Mouse (Mus musculus) kidney, adult 2 months (tissue): Measurements from ENCODE around the gene Disp1. TPM values are rescaled to one million over a fixed set of nuclear protein-coding genes. Genes with fewer than 3 reads are reported as not detected.

Experiments
- DNase-seq: peaks from one replicate; pipeline ENCODE4 v3.0.0; 2021
- H3K27ac ChIP-seq: fragments of 200-500 bp; 2 replicates; pipeline ENCODE4 v1.5.1; 2012; ENCODE audit warnings: low read depth, low read length, control low read depth, inconsistent platforms; ENCODE audit not compliant: insufficient read depth
- H3K27me3 ChIP-seq: fragments of 200-500 bp; replicated peaks from 2 replicates; pipeline ENCODE4 v1.6.1; 2012; ENCODE audit warnings: mild to moderate bottlenecking, moderate library complexity, low read length, inconsistent platforms; ENCODE audit not compliant: control insufficient read depth, insufficient read depth
- H3K36me3 ChIP-seq: fragments of 200-500 bp; 2 replicates; pipeline ENCODE4 v1.6.1; 2012; ENCODE audit warnings: mild to moderate bottlenecking, moderate library complexity, low read length, inconsistent platforms; ENCODE audit not compliant: control insufficient read depth, insufficient read depth
- H3K4me1 ChIP-seq: fragments of 200-500 bp; 2 replicates; pipeline ENCODE4 v1.6.1; 2011; ENCODE audit warnings: low read length; ENCODE audit not compliant: control insufficient read depth, insufficient read depth
- H3K4me3 ChIP-seq: fragments of 200-500 bp; 2 replicates; pipeline ENCODE4 v1.5.1; 2011; ENCODE audit warnings: mild to moderate bottlenecking, low read depth, low read length, control low read depth; ENCODE audit not compliant: insufficient read depth
- CTCF ChIP-seq: fragments of 200-500 bp; conservative IDR thresholded peaks from 2 replicates; pipeline ENCODE4 v1.5.1; 2011; ENCODE audit warnings: low read depth, mild to moderate bottlenecking, control low read depth, low read length, moderate library complexity, mixed read lengths; ENCODE audit not compliant: insufficient read depth, insufficient read length
- POLR2A ChIP-seq: fragments of 200-500 bp; IDR thresholded peaks from one replicate; pipeline ENCODE4 v1.6.1; 2011; ENCODE audit warnings: low read depth, low read length, control low read depth
- WGBS: fragments of 180-500 bp; shearing (Covaris S2); methylation state at CpG from one replicate; pipeline ENCODE4 v1.1.7; 2018; 5-methylcytosine and 5-hydroxymethylcytosine counted together
- polyA plus RNA-seq: library from polyadenylated mRNA; depleted of rRNA; stranded (reverse); fragments of >200 nt; gene quantifications from 2 replicates; pipeline ENCODE4 v1.2.3, GENCODE M21; 2012

The Disp1 gene
- polyA plus RNA-seq, 1 experiment = 5.5 TPM

DNA sequence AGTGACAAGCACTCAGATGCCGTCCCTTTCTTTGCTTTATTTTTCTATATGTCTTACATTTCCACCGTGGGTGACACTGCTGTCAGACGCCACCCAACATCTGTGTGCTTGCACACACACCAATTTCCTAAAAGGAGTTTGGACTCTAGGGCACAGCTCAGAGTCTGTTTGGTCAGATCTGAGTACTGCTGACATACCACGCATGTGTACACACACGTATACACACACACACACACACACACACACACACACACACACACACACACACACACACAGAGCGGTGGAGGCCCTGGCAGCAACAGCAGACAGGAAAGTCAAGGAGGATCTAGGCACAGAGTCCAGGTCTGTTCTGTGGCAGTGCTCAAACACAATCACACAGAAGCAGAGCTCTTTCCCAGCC, 61.1 kb downstream of the Disp1 start:
- no peak overlapping the region for H3K27ac ChIP-seq
- no peak for DNase-seq
- no peaks in the 10 kb centered on the region for H3K36me3 ChIP-seq
- no peaks in the 10 kb centered on the region for H3K4me1 ChIP-seq
- no peak overlapping the region for H3K4me3 ChIP-seq
- no peaks in the 10 kb centered on the region for H3K27me3 ChIP-seq
- no peak for TF ChIP-seq CTCF
- WGBS = 75% methylated on average over 6 of the region's 6 CpGs

DNA sequence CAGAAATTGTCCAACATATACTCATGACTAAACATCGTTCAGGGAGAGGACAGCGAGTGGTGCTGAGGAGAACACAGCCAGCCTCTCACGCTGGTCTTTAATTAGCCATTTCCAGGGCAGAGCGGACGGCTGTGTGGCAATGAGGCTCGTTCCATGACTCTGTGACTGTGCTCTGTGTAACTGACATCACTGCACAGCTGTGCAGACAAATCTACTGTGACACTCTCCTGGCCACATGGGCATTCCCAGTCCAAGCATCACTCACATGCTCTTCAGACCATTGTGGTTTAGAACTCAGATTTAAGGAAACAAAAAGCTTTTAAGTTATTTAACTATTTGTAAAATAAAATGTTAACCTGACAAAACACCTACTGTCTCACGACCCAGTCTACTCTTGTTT, 62.1 kb downstream of the Disp1 start:
- WGBS = 80% methylated on average over 7 of the region's 7 CpGs

DNA sequence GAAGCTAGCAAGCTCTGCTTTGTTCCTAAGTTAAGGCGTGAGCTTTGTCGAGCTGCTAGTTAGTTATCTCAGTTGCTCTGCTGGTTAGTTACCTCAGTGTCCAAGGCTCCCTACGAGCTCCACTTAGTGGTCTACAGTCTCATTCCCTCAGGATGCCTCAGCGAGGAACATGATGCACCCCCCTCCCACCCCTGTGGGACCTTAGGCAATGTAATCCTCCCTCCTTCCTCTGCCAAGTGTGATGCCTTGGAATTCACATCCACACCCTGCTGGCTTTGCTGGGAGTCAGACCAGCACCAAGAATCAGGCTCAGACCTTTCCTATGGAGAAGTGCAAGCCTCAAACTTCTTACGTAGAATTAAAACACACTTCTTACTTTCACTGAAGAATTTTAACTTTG, 65.7 kb downstream of the Disp1 start:
- WGBS = 77% methylated on average over 5 of the region's 5 CpGs
- no peaks in the 10 kb centered on the region for H3K27me3 ChIP-seq
- TF ChIP-seq CTCF (no peak), POLR2A (no peak)

More for the DNA sequence above, 62.1 kb downstream of the Disp1 start:
- no peak for DNase-seq
- no peaks in the 10 kb centered on the region for H3K27me3 ChIP-seq
- no peaks in the 10 kb centered on the region for H3K4me1 ChIP-seq
- H3K27ac ChIP-seq = no peak overlapping the region
- TF ChIP-seq CTCF (no peak), POLR2A (no peak)
- H3K4me3 ChIP-seq = no peak overlapping the region
- H3K36me3 ChIP-seq = no peaks in the 10 kb centered on the region

GRCm38 (mm10) chr1:183154296-183155204, 66.8 kb downstream of the Disp1 start:
- Histone ChIP-seq H3K27ac (no peak overlapping the region), H3K4me1 (no peaks in the 10 kb centered on the region), H3K4me3 (no peak overlapping the region), H3K36me3 (no peaks in the 10 kb centered on the region), H3K27me3 (no peaks in the 10 kb centered on the region)
- TF ChIP-seq CTCF (no peak), POLR2A (no peak)
- WGBS = 47% methylated on average over 7 of the region's 7 CpGs
- peak; percentile 66 for DNase-seq

More for the DNA sequence above, 65.7 kb downstream of the Disp1 start:
- no peaks in the 10 kb centered on the region for H3K36me3 ChIP-seq
- no peak overlapping the region for H3K4me3 ChIP-seq
- no peaks in the 10 kb centered on the region for H3K4me1 ChIP-seq
- H3K27ac ChIP-seq = no peak overlapping the region
- no peak for DNase-seq

DNA sequence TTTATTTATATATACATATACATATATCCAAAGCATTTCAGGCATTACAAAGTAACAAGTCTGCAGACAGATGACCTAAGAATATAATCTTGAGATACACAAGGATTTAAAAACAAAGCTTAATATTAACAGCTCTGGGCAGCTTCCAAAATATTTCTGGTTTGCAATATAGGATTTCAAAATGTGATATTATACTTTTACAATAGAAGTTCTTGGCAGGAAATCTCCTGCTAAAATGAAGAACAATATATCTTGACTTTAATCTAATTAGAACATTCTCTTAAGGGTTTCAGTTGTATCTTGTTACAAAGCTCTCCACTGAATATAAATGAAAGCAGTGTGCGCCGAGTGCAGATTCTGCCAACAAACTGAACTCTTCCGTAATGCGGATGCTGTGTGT, 68.0 kb downstream of the Disp1 start:
- no peaks in the 10 kb centered on the region for H3K36me3 ChIP-seq
- TF ChIP-seq CTCF (no peak), POLR2A (no peak)
- WGBS = 95% methylated on average over 4 of the region's 4 CpGs
- H3K27me3 ChIP-seq = no peaks in the 10 kb centered on the region
- no peak for DNase-seq
- H3K4me3 ChIP-seq = no peak overlapping the region
- no peak overlapping the region for H3K27ac ChIP-seq
- H3K4me1 ChIP-seq = no peaks in the 10 kb centered on the region

- no peaks in the 10 kb centered on the region for H3K36me3 ChIP-seq
- H3K27ac ChIP-seq = no peak overlapping the region
- no peaks in the 10 kb centered on the region; the same call in 1 of the 2 replicates for H3K27me3 ChIP-seq
- no peak for DNase-seq
- WGBS = 83% methylated on average over 12 of the region's 12 CpGs
- 0 out of 2 replicates have a peak, but pooled peaks cover 2% of the 10 kb centered on the region for H3K4me1 ChIP-seq
- TF ChIP-seq POLR2A (no peak), CTCF (no peak)
- no peak overlapping the region for H3K4me3 ChIP-seq
These were observed 69.6 kb downstream of the Disp1 start for GRCm38 (mm10) chr1:183151510-183152319.

GRCm38 (mm10) chr1:183150379-183150840, 70.9 kb downstream of the Disp1 start:
- Histone ChIP-seq H3K4me3 (no peak overlapping the region), H3K27me3 (no peaks in the 10 kb centered on the region; the same call in 1 of the 2 replicates), H3K4me1 (0 out of 2 replicates have a peak, but pooled peaks cover 5% of the 10 kb centered on the region), H3K27ac (no peak overlapping the region), H3K36me3 (no peaks in the 10 kb centered on the region)
- 72% methylated on average over 12 of the region's 12 CpGs for WGBS
- TF ChIP-seq CTCF (no peak), POLR2A (no peak)
- no peak for DNase-seq
